ENCODE assay signal across 19 mouse cellular contexts in the genomic region with DNA sequence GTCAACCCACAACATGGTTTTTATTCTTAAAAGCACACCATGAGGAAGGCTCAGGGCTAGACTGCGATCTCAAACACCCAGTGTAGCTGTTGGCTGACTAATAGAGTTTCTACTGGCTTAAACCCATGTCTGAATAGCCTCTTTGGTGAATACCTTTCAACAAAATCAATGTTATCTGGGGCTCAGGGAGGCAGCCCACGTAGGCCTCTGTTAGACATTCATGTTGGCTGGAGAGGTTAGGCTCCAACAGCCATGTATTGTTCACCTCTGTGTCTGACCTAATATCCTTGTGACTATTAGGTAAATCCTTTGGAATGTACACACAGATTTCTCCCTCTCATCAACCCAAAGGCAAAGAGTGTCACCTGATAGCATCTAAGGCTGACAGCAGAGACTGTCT.
"Had no signal": no experiment of that assay in that cellular context is flagged by ENCODE, and none has a peak within 500 bp of the region (broad histone marks: within the 10 kb centered on the region; RNA-seq: fewer than 3 reads in every experiment).

No protein-coding gene starts in this region.

- H3K9ac ChIP-seq: limb, embryonic 12.5 days; limb, embryonic 15.5 days; liver, embryonic 15.5 days; midbrain, embryonic 12.5 days; midbrain, embryonic 15.5 days; neural tube, embryonic 12.5 days; neural tube, embryonic 15.5 days; stomach, embryonic 15.5 days had no signal

- H3K36me3 ChIP-seq: limb, embryonic 12.5 days; limb, embryonic 15.5 days; liver, embryonic 15.5 days; midbrain, embryonic 15.5 days; neural tube, embryonic 12.5 days; neural tube, embryonic 15.5 days; stomach, embryonic 15.5 days had no signal

- ATAC-seq: midbrain, embryonic 15.5 days had no signal

- H3K27ac ChIP-seq: limb, embryonic 12.5 days; limb, embryonic 15.5 days; liver, embryonic 15.5 days; macrophage; midbrain, embryonic 12.5 days; midbrain, embryonic 15.5 days; neural tube, embryonic 12.5 days; neural tube, embryonic 15.5 days; stomach, embryonic 15.5 days had no signal

- H3K9me3 ChIP-seq: limb, embryonic 12.5 days; limb, embryonic 15.5 days; liver, embryonic 15.5 days; midbrain, embryonic 12.5 days; midbrain, embryonic 15.5 days; neural tube, embryonic 12.5 days; neural tube, embryonic 15.5 days; stomach, embryonic 15.5 days had no signal

- H3K4me2 ChIP-seq: limb, embryonic 12.5 days; limb, embryonic 15.5 days; liver, embryonic 11.5 days; liver, embryonic 15.5 days; midbrain, embryonic 12.5 days; midbrain, embryonic 15.5 days; neural tube, embryonic 12.5 days; neural tube, embryonic 15.5 days; stomach, embryonic 15.5 days had no signal

- H3K27me3 ChIP-seq: limb, embryonic 12.5 days; limb, embryonic 15.5 days; liver, embryonic 15.5 days; midbrain, embryonic 12.5 days; midbrain, embryonic 15.5 days; neural tube, embryonic 12.5 days; neural tube, embryonic 15.5 days; stomach, embryonic 15.5 days had no signal

- DNase-seq: kidney, postnatal 14 days; kidney, postnatal 4 days; left cerebral cortex, postnatal 4 days; lung, adult 2 months; lung, postnatal 14 days; right cerebral cortex, adult 18-20 months; right cerebral cortex, postnatal 14 days; right cerebral cortex, postnatal 4 days; thymus, postnatal 25 days had no signal

- H3K4me3 ChIP-seq: limb, embryonic 12.5 days; limb, embryonic 15.5 days; liver, embryonic 15.5 days; midbrain, embryonic 12.5 days; midbrain, embryonic 15.5 days; neural tube, embryonic 12.5 days; neural tube, embryonic 15.5 days; stomach, embryonic 15.5 days had no signal

- H3K4me1 ChIP-seq: limb, embryonic 12.5 days; liver, embryonic 15.5 days; midbrain, embryonic 15.5 days; neural tube, embryonic 12.5 days; neural tube, embryonic 15.5 days; stomach, embryonic 15.5 days had no signal
